Mouse (Mus musculus) T-helper 17 cell (primary cell): ENCODE measurements at regions not wholly inside any gene's neighbourhood (a gene's known extent, or its start where the extent isn't known, plus 50 kb on each side); places are given as distances from the start of the nearest gene placed in this dataset.
"Not testable (repeated sequence)": the region's sequence is repeated elsewhere in the genome, so short reads cannot be mapped to it uniquely, and the experiment has no call there.

ENCODE experiments used
- in situ Hi-C, 2 experiments: fragments of 300-600 bp; cut with MboI, MseI; formaldehyde crosslinking; loops; 1 replicate in 1 of 2; 2 replicates in 1 of 2; pipeline ENCODE4 v1.15.1; 2025; ENCODE audit warnings: high pct_unique_total_duplicates in 2 of 2

DNA sequence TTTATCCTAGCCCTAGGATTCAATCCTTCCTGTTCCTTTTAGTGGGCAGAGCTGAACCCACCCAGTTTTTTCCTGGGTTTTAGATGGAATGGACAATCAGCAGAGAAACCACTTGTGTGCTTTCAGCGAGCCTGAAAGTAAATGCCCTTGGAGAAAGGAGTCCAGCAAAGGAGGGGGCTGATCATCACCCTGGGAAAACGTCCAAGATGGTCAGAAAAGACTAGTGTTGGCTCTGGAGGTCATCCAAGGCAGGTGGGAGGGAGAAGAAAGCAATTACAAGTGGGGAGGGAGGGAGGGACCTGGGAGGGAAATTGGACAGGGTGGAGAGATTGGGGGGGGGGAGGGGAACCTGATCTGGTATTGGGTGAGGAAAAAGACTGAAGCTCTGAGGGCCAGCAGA lies 55.6 kb upstream of the Zfp366 start:
- in situ Hi-C loops: no loop called here

DNA sequence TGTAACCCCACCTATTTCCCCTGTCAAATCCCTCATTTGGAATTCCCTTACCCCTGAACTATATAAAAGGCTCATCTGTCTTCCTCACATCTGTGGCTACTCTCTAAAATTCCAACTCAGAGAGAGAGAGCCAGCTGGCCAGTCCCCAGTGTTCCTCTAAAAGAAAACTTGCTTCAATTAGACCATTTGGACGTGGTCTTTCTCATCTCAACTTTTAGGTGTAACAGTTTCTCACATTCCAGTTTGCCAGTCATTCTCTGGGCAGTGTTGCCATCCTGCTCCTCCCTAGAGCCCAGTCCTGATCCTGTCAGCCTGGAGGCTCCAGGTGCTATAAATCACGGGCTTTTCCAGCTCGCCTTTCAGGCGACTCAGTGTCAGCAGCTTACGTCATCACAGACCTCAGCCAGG lies 56.3 kb upstream of the Zfp366 start:
- in situ Hi-C loops: no loop called here

DNA sequence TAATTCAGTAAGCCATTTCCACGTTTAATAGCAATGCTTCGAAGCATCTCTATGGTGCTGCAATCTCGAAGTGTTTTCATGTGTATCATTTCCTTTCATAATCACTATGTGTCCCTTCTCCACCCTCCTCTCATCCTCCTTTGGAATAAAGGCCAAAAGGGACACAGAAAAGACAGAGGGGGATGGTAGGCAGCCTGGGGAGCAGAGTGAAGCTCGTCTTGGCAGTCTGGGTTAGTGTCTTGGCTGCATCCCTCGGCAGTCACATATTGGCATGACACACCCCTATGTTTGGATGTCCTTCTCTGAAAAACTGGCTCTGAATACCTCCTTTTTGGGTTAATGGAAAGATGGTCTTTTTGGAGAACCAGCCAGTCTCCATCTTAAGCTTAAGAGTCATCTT lies 56.9 kb upstream of the Zfp366 start:
- in situ Hi-C loops: no loop called here

DNA sequence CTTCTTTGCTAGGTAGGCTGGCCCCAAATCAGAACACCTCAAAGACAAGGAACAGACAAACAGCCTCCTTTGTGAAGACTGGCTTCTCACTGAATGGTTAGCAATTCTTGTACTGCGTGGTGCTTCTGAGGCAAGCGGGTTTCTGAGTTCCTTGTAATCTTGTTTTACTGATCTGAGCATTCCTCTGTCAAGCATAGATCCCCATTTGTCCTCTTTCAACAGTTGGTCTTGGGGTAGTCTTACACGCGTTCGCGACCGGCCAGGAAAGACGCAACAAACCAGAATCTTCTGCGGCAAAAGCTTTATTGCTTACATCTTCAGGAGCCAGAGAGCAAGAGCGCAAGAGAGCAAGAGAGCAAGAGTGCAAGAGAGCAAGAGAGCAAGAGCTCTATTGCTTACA lies 57.7 kb upstream of the Zfp366 start:
- in situ Hi-C loops: not testable (repeated sequence)

DNA sequence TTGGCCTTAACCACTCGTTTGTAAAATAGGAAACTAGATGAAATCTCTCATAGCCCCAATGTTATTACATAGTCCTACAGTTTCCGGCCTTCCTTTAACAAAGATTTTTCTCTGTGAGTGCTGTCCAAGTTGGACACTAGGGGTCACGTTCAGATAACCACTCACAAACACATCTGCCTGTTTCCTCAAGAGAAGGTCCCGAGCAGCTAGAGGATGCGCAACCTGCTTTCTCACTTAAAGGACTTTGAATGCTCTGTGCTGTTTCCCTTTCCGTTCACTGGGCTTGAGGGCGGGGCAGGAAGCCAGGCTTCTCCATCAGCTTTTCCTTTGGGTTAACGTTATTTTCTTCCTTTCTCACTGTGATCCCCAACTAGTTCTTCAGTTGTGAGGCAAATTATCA lies 58.1 kb upstream of the Zfp366 start:
- in situ Hi-C loops: no loop called here

DNA sequence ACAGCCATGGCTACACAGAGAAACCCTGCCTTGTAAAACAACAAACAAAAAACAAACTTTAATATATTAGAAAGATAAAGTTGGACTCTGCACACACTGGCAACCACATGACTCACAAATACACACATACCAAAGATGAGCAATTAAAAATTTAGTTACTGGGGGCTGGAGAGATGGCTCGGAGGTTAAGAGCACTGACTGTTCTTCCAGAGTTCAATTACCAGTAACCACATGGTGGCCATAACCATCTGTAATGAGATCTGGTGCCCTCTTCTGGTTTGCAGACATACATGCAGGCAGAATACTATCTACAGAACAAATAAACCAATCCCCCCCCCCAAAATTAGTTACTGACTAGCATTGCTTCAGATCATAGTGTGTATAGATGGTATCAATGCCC lies 58.7 kb upstream of the Zfp366 start:
- in situ Hi-C loops: no loop called here

DNA sequence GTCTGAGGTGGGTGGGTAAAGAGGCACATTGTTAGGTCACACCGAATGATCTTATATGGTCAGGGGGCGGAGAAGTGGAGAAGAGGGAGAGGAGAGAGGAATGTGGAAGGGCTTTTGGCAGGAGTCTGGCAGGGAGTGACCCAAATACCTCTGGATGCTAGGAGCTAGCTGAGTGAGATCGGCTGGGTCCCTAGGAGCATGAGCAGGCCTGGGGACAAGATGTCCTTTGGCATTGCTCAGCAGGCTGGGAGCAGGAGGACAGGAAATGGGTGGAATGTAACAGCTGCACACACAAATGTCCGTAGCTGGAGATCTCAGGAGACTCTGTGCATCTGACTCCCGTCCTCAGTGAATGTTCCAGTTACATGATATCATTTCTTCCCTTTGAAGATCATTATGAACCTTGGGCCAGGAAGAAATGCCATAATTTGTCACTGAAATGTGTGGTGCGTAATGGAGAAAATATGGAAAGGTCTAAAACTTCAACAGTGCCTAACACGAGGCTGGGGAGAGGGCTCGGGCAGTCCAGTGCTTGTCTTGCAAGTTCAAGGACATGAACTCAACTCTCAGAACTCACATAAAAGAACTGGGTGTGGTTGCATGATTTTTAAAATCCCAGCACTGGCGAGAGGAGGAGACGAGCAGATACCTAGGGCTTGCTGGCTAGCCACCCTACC lies 59.6 kb upstream of the Zfp366 start:
- in situ Hi-C loops: no loop called here

DNA sequence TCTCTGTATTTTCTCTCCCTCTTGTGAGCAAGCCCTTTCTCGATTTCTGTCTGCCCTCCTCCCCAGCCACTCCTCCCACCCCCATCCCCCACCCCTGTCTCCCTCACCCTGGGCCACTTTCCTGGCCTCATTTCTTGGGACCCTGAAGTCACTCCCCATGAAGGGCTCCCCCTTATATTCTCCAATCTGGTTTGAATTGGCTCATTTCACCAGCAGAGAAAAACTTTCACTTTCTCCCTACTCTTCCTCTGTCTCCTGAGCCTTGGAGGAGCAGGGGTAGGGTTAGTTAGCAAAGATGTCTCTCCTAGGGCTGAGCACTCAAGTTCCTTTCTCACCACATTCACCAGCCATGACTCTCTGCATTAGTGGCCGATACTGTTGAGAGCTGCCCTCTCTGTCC lies 60.5 kb upstream of the Zfp366 start:
- in situ Hi-C loops: no loop called here

DNA sequence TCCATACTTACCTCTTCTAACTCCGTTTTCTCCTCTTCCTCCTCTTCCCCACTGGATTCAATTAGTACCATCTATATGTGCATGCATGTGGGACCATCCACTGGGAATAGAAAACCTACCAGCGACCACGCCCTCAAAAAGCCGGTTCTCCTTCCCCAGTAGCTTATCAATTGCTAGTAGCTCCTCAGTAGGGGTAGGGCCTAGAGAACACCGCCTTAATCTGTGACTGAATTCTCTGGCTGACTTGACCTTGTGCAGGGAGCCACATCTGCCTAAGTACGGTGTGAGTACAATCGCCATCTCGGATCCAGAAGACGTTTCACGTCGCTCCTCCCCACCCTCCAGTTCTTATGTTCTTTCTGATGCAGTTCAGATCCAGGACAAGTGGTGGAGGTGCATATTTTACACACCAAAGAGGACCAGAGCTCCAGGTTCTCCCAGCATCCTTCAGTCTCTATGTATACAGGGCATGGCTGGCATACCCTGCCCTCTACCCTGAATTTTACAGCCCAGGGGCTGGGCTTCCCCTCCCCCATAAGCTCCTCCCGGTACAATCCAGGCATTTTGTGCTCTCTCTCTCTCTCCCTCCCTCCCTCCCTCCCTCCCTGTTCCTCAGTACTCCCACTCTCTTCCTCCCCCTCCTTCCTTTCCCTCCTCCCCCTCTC lies 61.0 kb upstream of the Zfp366 start:
- in situ Hi-C loops: no loop called here

DNA sequence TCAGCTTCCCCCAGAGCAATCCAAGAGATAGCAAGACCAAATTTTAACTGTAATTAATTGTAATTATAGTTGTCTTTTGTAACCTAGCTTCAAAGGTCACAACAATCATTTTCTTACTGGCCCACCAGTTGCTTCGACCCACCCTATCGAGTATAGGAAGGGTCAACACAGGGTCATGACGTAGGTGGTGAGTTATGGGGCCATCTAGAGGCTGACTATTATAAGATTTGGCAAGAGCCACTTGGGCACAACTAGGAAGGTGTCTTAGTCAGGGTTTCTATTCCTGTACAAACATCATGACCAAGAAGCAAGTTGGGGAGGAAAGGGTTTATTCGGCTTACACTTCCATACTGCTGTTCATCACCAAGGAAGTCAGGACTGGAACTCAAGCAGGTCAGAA lies 62.1 kb upstream of the Zfp366 start:
- in situ Hi-C loops: not testable (repeated sequence)

DNA sequence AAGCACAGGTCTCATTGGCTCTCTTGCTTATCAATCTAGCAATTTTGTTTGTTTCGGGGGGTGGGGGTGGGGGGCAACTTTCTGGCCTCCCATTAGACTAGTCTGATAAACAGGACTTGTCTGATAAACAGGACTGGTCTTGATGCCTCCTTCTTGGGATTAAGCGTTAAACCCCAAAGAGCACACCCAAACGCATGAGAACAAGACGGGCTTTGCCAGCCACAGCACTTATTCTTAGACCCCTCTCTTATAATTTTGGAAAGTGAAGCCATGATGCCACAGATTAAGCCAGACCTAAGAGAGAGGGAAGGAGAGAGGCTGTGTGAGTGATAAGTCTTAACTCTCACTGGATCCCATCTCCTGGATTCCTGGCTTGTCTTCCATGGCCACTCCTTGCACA lies 63.5 kb upstream of the Zfp366 start:
- in situ Hi-C loops: no loop called here

DNA sequence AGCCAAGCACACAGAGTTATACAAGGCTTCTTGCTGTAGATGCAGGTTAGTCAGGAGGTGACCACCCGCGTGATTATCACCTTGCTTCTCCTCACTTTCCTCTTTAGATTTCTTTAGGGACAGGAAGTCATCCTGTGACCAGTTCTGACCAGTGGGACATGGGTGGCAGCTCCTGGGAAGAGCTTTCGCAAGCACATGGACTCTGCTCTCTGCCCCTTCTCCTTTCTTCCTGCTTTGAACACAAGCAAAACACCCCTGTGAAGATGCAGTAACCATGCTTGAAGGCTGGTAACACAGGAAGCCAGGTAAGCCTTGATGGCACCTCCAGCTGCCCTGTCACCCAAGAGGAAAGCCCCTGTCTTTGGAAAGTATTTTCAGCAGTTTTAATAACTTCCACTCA lies 64.7 kb upstream of the Zfp366 start:
- in situ Hi-C loops: loop anchor here in 1 of 2 experiments (10.0 kb wide), 1 partner anchor 385 kb away; no protein-coding TSS in a partner anchor

DNA sequence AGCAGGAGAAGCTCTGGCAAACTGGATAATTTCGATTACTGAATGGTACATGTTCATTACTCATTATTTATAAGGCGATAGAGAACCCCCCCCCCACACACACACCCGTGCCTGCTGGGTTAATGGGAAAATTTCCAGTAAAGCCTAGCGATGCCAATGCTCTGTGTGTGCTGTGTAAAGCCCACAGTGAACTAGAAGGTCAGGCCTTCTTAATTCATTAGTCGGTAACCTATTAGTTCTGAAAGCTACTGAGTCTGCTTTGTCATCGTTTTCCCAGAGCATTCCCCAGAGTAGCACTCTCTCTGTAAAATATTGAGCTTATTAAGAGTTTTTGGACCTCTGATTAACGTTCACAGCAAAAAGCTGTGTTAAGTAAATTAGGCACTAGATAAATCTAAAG lies 65.7 kb upstream of the Zfp366 start:
- in situ Hi-C loops: loop anchor here in 1 of 2 experiments (10.0 kb wide), 1 partner anchor 384 kb away; no protein-coding TSS in a partner anchor

DNA sequence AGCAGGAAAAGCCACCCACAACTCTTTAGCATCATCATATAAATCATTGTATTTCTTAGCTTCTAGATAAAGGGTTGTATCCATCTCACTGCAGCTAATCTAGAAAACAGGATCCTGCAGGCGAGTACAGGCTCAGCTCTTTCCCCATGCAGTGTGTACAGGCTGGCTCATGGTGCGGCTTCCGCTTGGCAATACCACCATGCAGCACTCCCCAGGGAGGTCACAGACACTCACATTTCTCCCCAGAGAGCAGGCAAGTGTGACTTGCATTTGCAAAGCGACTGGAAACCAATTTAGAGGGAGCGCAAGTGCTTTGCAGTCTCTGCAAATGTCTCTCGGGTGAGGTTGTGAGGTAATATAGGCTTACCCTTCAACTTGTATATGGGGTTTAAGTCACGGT lies 69.1 kb upstream of the Zfp366 start:
- in situ Hi-C loops: loop anchor here in 1 of 2 experiments (10.0 kb wide), 1 partner anchor 381 kb away; no protein-coding TSS in a partner anchor

DNA sequence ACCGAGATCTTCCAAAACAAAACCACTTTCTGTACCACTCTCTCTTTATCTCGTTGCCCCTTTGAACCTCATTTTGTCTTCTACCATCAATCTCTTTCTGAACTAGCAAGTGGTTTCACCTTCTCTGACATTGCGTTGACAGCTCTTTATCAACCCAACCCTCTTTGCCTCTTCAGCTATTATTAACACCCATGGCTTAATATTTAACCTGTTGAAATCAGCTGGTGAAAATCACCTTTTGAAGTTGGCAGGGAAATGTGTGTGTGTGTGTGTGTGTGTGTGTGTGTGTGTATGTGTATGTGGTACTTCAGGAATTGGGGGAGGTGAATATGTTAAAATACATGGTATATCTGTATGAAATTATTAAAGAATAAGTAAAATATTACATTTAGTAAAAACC lies 70.1 kb upstream of the Zfp366 start:
- in situ Hi-C loops: loop anchor here in 1 of 2 experiments (5.0 to 10.0 kb wide), 2 partner anchors 242 to 380 kb away; no protein-coding TSS in a partner anchor

DNA sequence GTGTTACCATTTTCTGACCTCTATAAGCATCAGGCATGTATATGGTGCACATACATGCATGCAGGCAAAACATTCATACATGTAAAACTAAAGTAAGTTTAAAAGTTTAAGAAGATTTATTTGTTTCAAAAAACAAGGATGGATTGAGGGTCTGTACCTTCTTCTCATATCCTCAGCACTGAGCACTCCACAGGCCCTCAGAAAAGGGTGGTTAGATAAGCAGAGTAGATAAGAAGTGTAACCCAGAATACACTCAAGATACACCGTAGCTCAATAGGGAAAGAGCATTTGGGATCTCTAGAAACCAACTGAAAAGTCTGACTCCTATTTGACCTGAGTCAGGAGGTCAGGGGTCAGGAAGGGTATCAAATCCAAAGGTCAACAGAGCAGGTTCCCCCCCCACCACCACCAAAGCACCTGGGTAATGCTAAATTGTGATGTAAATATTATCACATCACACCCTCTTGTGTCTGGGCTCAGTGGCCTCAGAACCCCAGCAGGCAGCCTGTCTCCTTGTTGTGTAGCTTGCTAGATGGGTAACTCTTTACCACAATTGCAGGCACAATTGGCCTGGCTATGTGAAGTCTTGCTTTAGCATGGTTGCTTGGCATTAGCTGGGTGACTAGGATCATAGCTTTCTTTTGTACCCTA lies 72.8 kb upstream of the Zfp366 start:
- in situ Hi-C loops: loop anchor here in 1 of 2 experiments (5.0 to 10.0 kb wide), 2 partner anchors 240 to 377 kb away; no protein-coding TSS in a partner anchor

DNA sequence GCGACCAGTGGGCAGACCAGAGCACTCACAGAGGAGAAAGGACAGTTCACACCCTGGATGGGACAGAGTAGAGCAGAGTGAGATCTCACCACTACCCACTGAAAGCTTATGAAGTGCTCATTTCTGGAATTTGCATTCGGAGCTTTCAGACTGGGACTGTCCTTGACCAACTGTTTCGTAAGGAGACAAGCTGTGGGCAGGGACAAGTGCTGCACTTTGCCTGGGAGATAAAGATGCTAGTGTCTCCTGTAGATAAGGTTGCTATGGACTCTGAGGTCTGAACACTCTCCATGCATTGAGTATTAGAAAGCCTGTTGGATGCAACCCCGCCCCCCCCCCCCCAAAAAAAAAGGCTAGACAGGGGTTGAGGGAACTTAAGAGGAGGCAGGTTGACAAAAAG lies 76.6 kb upstream of the Zfp366 start:
- in situ Hi-C loops: no loop called here

DNA sequence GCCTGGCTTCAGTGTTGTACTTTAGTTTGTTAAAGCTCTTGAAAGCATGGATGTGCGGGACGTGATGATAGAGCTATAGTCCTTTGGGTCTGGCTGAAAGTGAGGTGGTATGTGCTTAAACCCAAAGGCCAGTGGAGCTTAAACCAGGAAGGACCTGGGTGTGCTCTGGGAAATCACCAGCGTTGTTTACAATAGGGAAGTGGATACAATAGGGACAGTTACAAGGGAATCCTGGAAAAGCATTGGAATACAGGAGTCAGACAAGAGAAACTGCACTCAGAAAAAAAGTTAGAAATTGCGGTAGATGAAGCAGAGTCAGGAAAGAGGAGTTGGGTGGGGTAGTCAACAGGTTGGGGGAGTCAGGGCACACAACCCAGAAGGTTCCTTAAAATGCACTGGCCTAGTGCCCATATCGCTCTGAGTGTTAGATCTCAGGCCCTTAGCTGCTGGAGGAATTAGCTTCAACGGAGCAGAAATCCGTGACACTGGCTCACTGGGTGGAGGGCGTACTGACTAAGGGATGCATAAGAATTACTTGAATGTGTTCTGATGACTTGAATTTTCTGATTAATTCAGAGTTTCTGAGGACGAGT lies 82.4 kb upstream of the Zfp366 start:
- in situ Hi-C loops: no loop called here

DNA sequence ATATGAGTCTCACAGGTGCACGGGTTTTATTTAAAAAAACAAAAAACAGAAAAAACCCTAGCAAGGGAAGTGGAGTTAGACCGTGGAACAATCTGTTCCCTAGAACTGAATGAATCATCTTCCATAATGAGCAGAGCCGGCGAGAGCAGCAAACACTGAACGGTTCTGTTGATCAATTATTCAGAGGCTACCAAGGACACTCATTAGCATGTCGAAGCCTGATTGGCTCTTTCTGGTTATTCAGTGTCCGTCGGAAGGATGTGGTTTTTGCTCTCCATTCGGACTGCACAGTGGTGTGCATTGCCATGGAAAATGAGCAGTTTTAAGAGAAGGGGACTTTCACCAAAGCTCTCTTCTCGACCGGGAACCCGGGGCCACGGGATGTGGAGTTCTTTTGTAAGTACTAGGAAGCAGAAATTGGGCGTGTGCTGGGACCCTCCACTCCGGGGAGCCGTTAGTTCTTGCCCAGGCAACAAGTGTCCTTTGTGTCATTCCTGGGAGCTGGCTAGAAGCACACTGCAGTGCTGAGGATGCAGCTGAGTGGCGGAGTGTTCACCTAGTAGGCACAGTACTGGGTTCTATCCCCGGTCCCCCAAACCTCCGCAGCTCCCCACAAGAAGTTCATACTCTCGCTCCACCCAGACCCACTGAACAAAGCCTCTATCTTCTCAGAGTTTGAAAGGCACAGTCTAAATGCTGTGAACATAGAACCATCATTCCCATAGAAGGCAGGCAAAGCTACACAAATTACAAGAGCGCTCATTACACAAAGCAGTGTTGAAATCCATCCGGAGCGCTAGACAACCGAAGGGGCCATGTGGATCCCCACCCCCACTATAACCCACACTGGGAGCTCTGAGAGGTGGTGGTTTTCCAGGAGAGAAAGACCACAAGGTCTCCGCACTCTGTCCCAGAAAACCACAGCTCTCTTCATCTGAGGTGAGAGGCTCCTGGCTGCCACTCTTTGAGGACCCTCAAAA lies 83.9 kb upstream of the Zfp366 start:
- in situ Hi-C loops: no loop called here

DNA sequence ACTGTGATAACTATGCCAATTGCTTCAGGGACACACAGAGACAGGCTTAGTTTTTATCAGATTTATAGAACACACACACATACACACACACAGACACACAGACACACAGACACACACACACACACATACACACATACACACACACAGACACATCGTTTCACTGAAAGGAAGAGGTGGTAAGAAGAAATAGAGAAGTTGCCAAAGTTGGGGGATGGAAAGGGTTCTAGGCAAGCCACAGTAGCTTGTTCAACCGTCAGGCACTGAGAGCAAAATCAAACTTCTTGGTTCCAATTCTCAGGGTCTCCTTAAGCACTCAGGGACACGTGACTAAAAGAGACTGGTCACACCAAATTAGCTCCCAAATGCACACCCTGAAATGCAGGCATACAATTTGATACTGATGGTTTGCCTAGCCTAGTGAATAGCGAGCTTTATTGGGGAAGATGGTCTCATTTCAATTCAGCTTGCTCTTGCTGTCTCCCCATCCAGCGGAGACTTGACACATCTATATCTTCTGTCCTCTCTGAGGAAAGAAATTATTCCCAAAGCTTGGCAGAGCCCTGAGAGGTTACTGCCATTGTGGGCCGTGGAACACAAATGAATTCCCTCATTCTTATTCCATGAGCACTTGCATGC lies 84.7 kb upstream of the Zfp366 start:
- in situ Hi-C loops: no loop called here

DNA sequence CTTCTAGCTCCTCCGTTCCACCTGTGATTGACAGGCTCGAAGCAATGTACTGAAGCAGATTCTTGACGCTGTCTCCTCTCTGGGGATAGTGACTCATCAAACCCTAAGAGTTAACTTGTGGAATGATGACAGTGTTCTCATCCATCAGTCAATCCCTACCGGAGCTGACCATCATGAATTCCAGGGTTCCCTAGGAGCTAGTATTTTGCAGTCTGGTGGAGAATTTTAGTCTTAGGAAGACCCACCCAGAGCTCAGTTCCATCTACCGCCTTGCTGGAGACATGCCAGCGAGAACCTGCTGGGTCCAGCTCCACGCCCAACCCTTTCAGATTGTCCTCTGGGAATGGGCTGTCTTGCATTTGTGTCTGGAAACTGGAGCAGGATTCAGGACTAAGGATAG lies 85.4 kb upstream of the Zfp366 start:
- in situ Hi-C loops: no loop called here
